ENCODE assay signal across 8 mouse cellular contexts in genomic region chrX:93286291-93286893, GRCm38 (mm10). TPM values are rescaled to one million over a fixed set of nuclear protein-coding genes. Genes with fewer than 3 reads are reported as not detected.
DNase-seq lines count a peak whose midpoint lies in the region; ATAC-seq and TF ChIP-seq lines count a peak whose summit lies in the region.

Gene Arx, plus strand, starts transcription at chrX:93286445.

- H3K27me3 ChIP-seq in kidney, embryonic 16.5 days (ENCODE audit: insufficient read depth, low read length): peaks cover 86% of the 10 kb centered on the region
- peaks cover 88% of the 10 kb centered on the region for H3K27me3 ChIP-seq in limb, embryonic 14.5 days (ENCODE audit: control insufficient read depth, insufficient read depth, low read length)
- peaks cover 10% of the 10 kb centered on the region for H3K27me3 ChIP-seq in midbrain, embryonic 16.5 days (ENCODE audit: control insufficient read depth, insufficient read depth, low read depth, low read length)

- peaks cover 7% of the 10 kb centered on the region for H3K4me1 ChIP-seq in kidney, embryonic 16.5 days (ENCODE audit: insufficient read depth, low read length)
- H3K4me1 ChIP-seq in limb, embryonic 14.5 days (ENCODE audit: control insufficient read depth, insufficient read depth, low read length): no peaks in the 10 kb centered on the region
- H3K4me1 ChIP-seq in midbrain, embryonic 16.5 days (ENCODE audit: control insufficient read depth, insufficient read depth, low read length): peaks cover 4% of the 10 kb centered on the region; the same call in 1 of the 2 replicates

- H3K4me2 ChIP-seq in kidney, embryonic 16.5 days (replicated peaks; ENCODE audit: low read depth, low read length): peak within 1 kb of the TSS; percentile 36
- peak within 1 kb of the TSS; percentile 21; the same call in 1 of the 2 replicates for H3K4me2 ChIP-seq in limb, embryonic 14.5 days (replicated peaks; ENCODE audit: low read depth, low read length, severe bottlenecking)
- peak within 1 kb of the TSS; percentile 47 for H3K4me2 ChIP-seq in midbrain, embryonic 16.5 days (ENCODE audit: low read length)

- H3K36me3 ChIP-seq in kidney, embryonic 16.5 days (ENCODE audit: insufficient read depth, low read length): no peaks in the 10 kb centered on the region
- no peaks in the 10 kb centered on the region for H3K36me3 ChIP-seq in limb, embryonic 14.5 days (ENCODE audit: control insufficient read depth, insufficient read depth, low read length)
- no peaks in the 10 kb centered on the region for H3K36me3 ChIP-seq in midbrain, embryonic 16.5 days (ENCODE audit: control insufficient read depth, insufficient read depth, low read length)

- H3K9ac ChIP-seq in kidney, embryonic 16.5 days (replicated peaks; ENCODE audit: low read length): no peak within 1 kb of the TSS
- H3K9ac ChIP-seq in limb, embryonic 14.5 days (ENCODE audit: low read depth, low read length, severe bottlenecking): no peak within 1 kb of the TSS
- no peak within 1 kb of the TSS for H3K9ac ChIP-seq in midbrain, embryonic 16.5 days (ENCODE audit: low read depth, low read length)

- no peak for TF ChIP-seq POLR2A in limb, embryonic 14.5 days (IDR thresholded peaks at IDR 0.05; ENCODE audit: borderline replicate concordance, extremely low read depth, insufficient read depth, insufficient read length)

- 24% methylated on average over 31 of the region's 31 CpGs for WGBS in kidney, embryonic 16.5 days
- 23% methylated on average over 29 of the region's 31 CpGs for WGBS in limb, embryonic 14.5 days
- 23% methylated on average over 31 of the region's 31 CpGs for WGBS in midbrain, embryonic 16.5 days

- no peak within 1 kb of the TSS for H3K27ac ChIP-seq in kidney, embryonic 16.5 days (ENCODE audit: low read length)
- no peak within 1 kb of the TSS for H3K27ac ChIP-seq in limb, embryonic 14.5 days (replicated peaks; ENCODE audit: low read depth, low read length)
- H3K27ac ChIP-seq in midbrain, embryonic 16.5 days (ENCODE audit: low read length): no peak within 1 kb of the TSS

- DNase-seq in adrenal gland, adult (ENCODE audit: inconsistent age in 2 of 2, low spot score in 1 of 2): peak; percentile 23 to 69
- no peak for DNase-seq in adrenal gland, adult 18-20 months (ENCODE audit: low spot score in 2 of 2)
- peak; percentile 23 for DNase-seq in c-Kit-positive CD71-positive TER-119-positive erythroid progenitor cells, embryonic 14.5 days (ENCODE audit: low spot score)
- DNase-seq in limb, embryonic 14.5 days (ENCODE audit: low spot score): peak; percentile 71
- DNase-seq in testis, postnatal 14 days (ENCODE audit: low spot score): peak; percentile 81

- no peaks in the 10 kb centered on the region for H3K9me3 ChIP-seq in kidney, embryonic 16.5 days (ENCODE audit: low read length)
- H3K9me3 ChIP-seq in limb, embryonic 14.5 days (ENCODE audit: control insufficient read depth, low read length): no peaks in the 10 kb centered on the region
- no peaks in the 10 kb centered on the region; the same call in 1 of the 2 replicates for H3K9me3 ChIP-seq in midbrain, embryonic 16.5 days (replicated peaks; ENCODE audit: control insufficient read depth, low read length, poor library complexity, severe bottlenecking)

- peak; percentile 83 for ATAC-seq in granulocyte monocyte progenitor cell, adult 5-6 weeks (replicated peaks; ENCODE audit: poor library complexity, severe bottlenecking)
- ATAC-seq in kidney, embryonic 16.5 days (ENCODE audit: low FRiP score, low TSS enrichment): peak; percentile 91
- ATAC-seq in limb, embryonic 14.5 days (ENCODE audit: low FRiP score, low read depth): peak; percentile 92
- ATAC-seq in midbrain, embryonic 16.5 days: peak; percentile 91

- peak within 1 kb of the TSS; percentile 26 for H3K4me3 ChIP-seq in kidney, embryonic 16.5 days (ENCODE audit: low read length)
- H3K4me3 ChIP-seq in limb, embryonic 14.5 days (replicated peaks; ENCODE audit: low read length): peak within 1 kb of the TSS; percentile 7; the same call in 1 of the 2 replicates
- peak within 1 kb of the TSS; percentile 24 for H3K4me3 ChIP-seq in midbrain, embryonic 16.5 days (ENCODE audit: low read depth, low read length)

RNA-seq across cellular contexts. Expression of gene Arx, which starts in this region (rescaled TPM):
- total RNA-seq in adrenal gland, adult 18-20 months (2021): under 1 TPM; 0.19 to 0.66 TPM
- total RNA-seq in granulocyte monocyte progenitor cell, adult 5-6 weeks (2014; fragmentation: Nextera tagmentation): not detected in 2 replicates
- total RNA-seq in granulocyte monocyte progenitor cell, adult 5-6 weeks (2017): not detected in 2 replicates
- polyA plus RNA-seq in kidney, embryonic 16.5 days (2015; fragmentation: Nextera tagmentation; extraction: Ambion mirVana): 0.08 and 0.15 TPM in 2 replicates
- 2.0 and 2.3 TPM in 2 replicates for polyA plus RNA-seq in limb, embryonic 14.5 days (2012; rRNA removed)
- polyA plus RNA-seq in limb, embryonic 14.5 days (2014; fragmentation: Nextera tagmentation; extraction: Ambion mirVana): 0.58 and 1.1 TPM in 2 replicates
- 3.7 and 8.5 TPM in 2 replicates for polyA plus RNA-seq in midbrain, embryonic 16.5 days (2015; fragmentation: Nextera tagmentation; extraction: Ambion mirVana)

Comparison
In these comparisons a context has a peak if more than half of its experiments do, and no peak if none do; other contexts are left out.
1. DNase-seq: peak in adrenal gland, adult (2 of 2), c-Kit-positive CD71-positive TER-119-positive erythroid progenitor cells, embryonic 14.5 days (single experiment), limb, embryonic 14.5 days (single experiment) and testis, postnatal 14 days (single experiment); none in adrenal gland, adult 18-20 months (0 of 2).
2. Peak in ATAC-seq in granulocyte monocyte progenitor cell, adult 5-6 weeks; RNA of the gene not detected or under 1 TPM.
3. Peak in ATAC-seq, H3K4me3 ChIP-seq and H3K4me2 ChIP-seq in kidney, embryonic 16.5 days; RNA of the gene not detected or under 1 TPM.
4. Peak in every context shown above with its lines, with median percentiles within 50 percentile points of each other: ATAC-seq, H3K4me2 ChIP-seq and H3K4me3 ChIP-seq.